Mouse (Mus musculus): ENCODE measurements around the gene 2610528J11Rik. TPM values are rescaled to one million over a fixed set of nuclear protein-coding genes. Genes with fewer than 3 reads are reported as not detected.

2610528J11Rik gene
- not detected for polyA plus RNA-seq (2012; fragmentation: generic; extraction: Trizol)

DNA sequence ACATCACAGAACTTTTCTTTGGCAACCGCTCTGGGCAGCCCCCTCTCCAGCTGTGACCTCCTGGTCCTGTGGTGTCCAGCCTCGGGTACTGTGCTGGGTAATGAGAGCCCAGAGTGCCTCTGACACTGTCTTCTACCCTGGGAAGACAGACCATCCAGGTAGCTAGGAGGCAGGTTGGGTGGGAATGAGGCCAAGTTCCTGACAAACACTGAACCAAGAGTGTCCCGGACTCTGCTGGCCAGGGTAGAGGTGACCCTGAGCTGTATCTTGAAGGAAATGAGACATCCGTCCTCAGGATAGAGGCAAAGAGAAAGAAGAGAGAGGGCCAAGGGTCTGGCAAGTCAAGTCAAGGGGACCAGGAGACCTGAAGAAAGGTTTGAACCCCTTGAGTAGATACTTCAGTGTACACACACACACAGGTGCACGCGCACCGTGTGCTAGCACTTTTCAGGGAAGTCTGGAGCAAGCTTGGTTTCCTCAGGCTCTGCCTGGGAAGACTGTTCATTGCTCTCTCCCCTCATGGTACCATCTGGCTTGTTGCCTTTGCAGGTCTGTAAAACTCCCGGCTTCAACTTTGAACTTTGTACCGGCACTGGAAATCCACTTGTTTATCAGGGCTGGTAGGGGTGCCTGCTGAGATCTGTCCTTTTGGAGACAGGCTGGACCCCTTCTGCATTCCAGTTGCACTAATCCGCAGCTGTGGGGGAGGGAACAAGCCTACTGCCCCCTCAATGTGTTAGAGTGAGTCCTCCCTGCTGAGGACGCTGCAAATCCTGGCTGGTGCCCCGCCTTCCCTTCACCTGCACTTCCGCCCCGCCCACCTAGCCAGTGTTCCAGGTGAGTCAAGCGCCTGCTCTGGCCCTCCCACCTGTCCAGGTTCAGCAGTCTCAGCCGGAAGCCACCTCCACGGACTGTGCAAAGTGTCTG, at the start of gene 2610528J11Rik:
2610528J11Rik (plus strand) TSS at position 592 of the 927 bp plus-strand sequence.
- TF ChIP-seq CEBPB (IDR thresholded peaks at IDR 0.05; ENCODE audit: insufficient read depth, poor library complexity, severe bottlenecking): no peak
- TF ChIP-seq MAX (IDR thresholded peaks at IDR 0.05; ENCODE audit: low read depth): no peak
- TF ChIP-seq SRF (IDR thresholded peaks at IDR 0.05; ENCODE audit: control insufficient read depth, insufficient read length, low read depth): no peak
- no peak for TF ChIP-seq REST (IDR thresholded peaks at IDR 0.05; ENCODE audit: insufficient read depth, insufficient read length)
- TF ChIP-seq E2F4 (IDR thresholded peaks at IDR 0.05; ENCODE audit: insufficient read depth): no peak
- TF ChIP-seq USF1 (IDR thresholded peaks at IDR 0.05; ENCODE audit: low read depth): no peak
- no peak for TF ChIP-seq POLR2A (IDR thresholded peaks at IDR 0.05; ENCODE audit: insufficient read length, low read depth)
- Histone ChIP-seq H3K27me3 (ENCODE audit: control insufficient read depth, insufficient read depth, insufficient read length) (peaks cover 60% of the 10 kb centered on the region), H3ac (ENCODE audit: control insufficient read depth, insufficient read length) (no peak within 1 kb of the TSS), H3K4me3 (no peak within 1 kb of the TSS), H3K4me2 (ENCODE audit: low read depth) (no peak within 1 kb of the TSS), H3K79me2 (ENCODE audit: control insufficient read depth, insufficient read depth) (no peaks in the 10 kb centered on the region), H3K36me3 (ENCODE audit: control insufficient read depth, insufficient read depth) (no peaks in the 10 kb centered on the region)

DNA sequence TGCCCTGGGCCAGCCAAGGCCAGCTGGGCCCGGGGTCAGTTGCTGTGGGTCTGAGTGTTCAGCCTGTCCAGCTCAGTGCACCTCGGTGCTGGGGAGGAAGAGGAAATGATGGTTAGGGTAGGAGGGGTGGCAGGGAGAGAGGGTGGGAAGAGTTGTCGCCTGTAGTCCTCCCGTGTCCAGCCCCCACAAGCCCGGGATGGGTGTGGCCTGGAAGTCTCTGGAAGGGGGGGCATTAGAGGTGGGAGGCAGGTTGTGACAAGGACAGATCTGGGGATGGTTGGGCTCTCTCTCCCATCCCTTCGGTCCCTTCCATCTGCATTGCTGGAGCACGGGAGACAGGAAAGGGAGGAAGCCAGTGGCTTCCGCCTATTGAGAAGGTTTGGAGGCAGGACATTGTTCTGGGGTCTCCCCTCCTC, 37.1 kb upstream of the 2610528J11Rik start, which contains the start of gene Tie1:
Tie1 (minus strand) TSS at position 345 of the 416 bp plus-strand sequence.
- Histone ChIP-seq H3K4me2 (ENCODE audit: low read depth) (no peak within 1 kb of the TSS), H3K4me3 (no peak within 1 kb of the TSS)
- TF ChIP-seq POLR2A (IDR thresholded peaks at IDR 0.05; ENCODE audit: insufficient read length, low read depth): no peak
- no peak for TF ChIP-seq MYOG (IDR thresholded peaks at IDR 0.05; ENCODE audit: control insufficient read depth in 1 of 3, insufficient read depth in 1 of 3, insufficient read length in 2 of 3, low read depth in 2 of 3)
- TF ChIP-seq TCF3 (IDR thresholded peaks at IDR 0.05; ENCODE audit: insufficient read length, low read depth): no peak
- TF ChIP-seq E2F4 (IDR thresholded peaks at IDR 0.05; ENCODE audit: insufficient read depth): no peak
- TF ChIP-seq TCF12 (IDR thresholded peaks at IDR 0.05; ENCODE audit: insufficient read depth, poor library complexity, severe bottlenecking): no peak
- TF ChIP-seq REST (IDR thresholded peaks at IDR 0.05; ENCODE audit: insufficient read depth, insufficient read length): no peak
- no peak for TF ChIP-seq SRF (IDR thresholded peaks at IDR 0.05; ENCODE audit: control insufficient read depth, insufficient read length, low read depth)
- TF ChIP-seq MAX (IDR thresholded peaks at IDR 0.05; ENCODE audit: low read depth): no peak

GRCm38 (mm10) chr4:118490461-118490860, 36.3 kb upstream of the 2610528J11Rik start:
- Histone ChIP-seq H3K4me2 (ENCODE audit: low read depth) (no peak overlapping the region), H3K4me3 (no peak overlapping the region), H3K79me2 (ENCODE audit: control insufficient read depth, insufficient read depth) (no peaks in the 10 kb centered on the region), H3K27me3 (ENCODE audit: control insufficient read depth, insufficient read depth, insufficient read length) (peaks cover 29% of the 10 kb centered on the region), H3K36me3 (ENCODE audit: control insufficient read depth, insufficient read depth) (no peaks in the 10 kb centered on the region), H3ac (ENCODE audit: control insufficient read depth, insufficient read length) (no peak overlapping the region)
- TF ChIP-seq TCF12 (IDR thresholded peaks at IDR 0.05; ENCODE audit: insufficient read depth, poor library complexity, severe bottlenecking) (no peak), POLR2AphosphoS2 (IDR thresholded peaks at IDR 0.05; ENCODE audit: insufficient read length, low read depth) (no peak), MYOD1 (IDR thresholded peaks at IDR 0.05; ENCODE audit: control insufficient read depth in 1 of 3, insufficient read length in 2 of 3, low read depth in 2 of 3) (no peak), REST (IDR thresholded peaks at IDR 0.05; ENCODE audit: insufficient read depth, insufficient read length) (no peak), E2F4 (IDR thresholded peaks at IDR 0.05; ENCODE audit: insufficient read depth) (no peak), USF1 (IDR thresholded peaks at IDR 0.05; ENCODE audit: low read depth) (no peak), SRF (IDR thresholded peaks at IDR 0.05; ENCODE audit: control insufficient read depth, insufficient read length, low read depth) (no peak), MYOG (IDR thresholded peaks at IDR 0.05; ENCODE audit: control insufficient read depth in 1 of 3, insufficient read depth in 1 of 3, insufficient read length in 2 of 3, low read depth in 2 of 3) (no peak), POLR2A (IDR thresholded peaks at IDR 0.05; ENCODE audit: insufficient read length, low read depth) (no peak)

More for the DNA sequence above, 37.1 kb upstream of the 2610528J11Rik start, which contains the start of gene Tie1:
- H3K79me2 ChIP-seq (ENCODE audit: control insufficient read depth, insufficient read depth): no peaks in the 10 kb centered on the region
- H3ac ChIP-seq (ENCODE audit: control insufficient read depth, insufficient read length): no peak within 1 kb of the TSS
- H3K36me3 ChIP-seq (ENCODE audit: control insufficient read depth, insufficient read depth): no peaks in the 10 kb centered on the region
- H3K27me3 ChIP-seq (ENCODE audit: control insufficient read depth, insufficient read depth, insufficient read length): peaks cover 35% of the 10 kb centered on the region

GRCm38 (mm10) chr4:118500171-118500724, 26.6 kb upstream of the 2610528J11Rik start:
- no peaks in the 10 kb centered on the region for H3K36me3 ChIP-seq (ENCODE audit: control insufficient read depth, insufficient read depth)
- H3K4me3 ChIP-seq: no peak overlapping the region
- H3K79me2 ChIP-seq (ENCODE audit: control insufficient read depth, insufficient read depth): no peaks in the 10 kb centered on the region
- peaks cover 18% of the 10 kb centered on the region for H3K27me3 ChIP-seq (ENCODE audit: control insufficient read depth, insufficient read depth, insufficient read length)
- no peak for TF ChIP-seq MAX (IDR thresholded peaks at IDR 0.05; ENCODE audit: low read depth)
- no peak for TF ChIP-seq USF1 (IDR thresholded peaks at IDR 0.05; ENCODE audit: low read depth)
- no peak for TF ChIP-seq CEBPB (IDR thresholded peaks at IDR 0.05; ENCODE audit: insufficient read depth, poor library complexity, severe bottlenecking)
- TF ChIP-seq TCF3 (IDR thresholded peaks at IDR 0.05; ENCODE audit: insufficient read length, low read depth): no peak
- no peak for TF ChIP-seq E2F4 (IDR thresholded peaks at IDR 0.05; ENCODE audit: insufficient read depth)
- no peak for TF ChIP-seq TCF12 (IDR thresholded peaks at IDR 0.05; ENCODE audit: insufficient read depth, poor library complexity, severe bottlenecking)
- TF ChIP-seq POLR2AphosphoS2 (IDR thresholded peaks at IDR 0.05; ENCODE audit: insufficient read length, low read depth): no peak
- TF ChIP-seq REST (IDR thresholded peaks at IDR 0.05; ENCODE audit: insufficient read depth, insufficient read length): no peak
- no peak for TF ChIP-seq POLR2A (IDR thresholded peaks at IDR 0.05; ENCODE audit: insufficient read length, low read depth)
- TF ChIP-seq MYOG (IDR thresholded peaks at IDR 0.05; ENCODE audit: control insufficient read depth in 1 of 3, insufficient read depth in 1 of 3, insufficient read length in 2 of 3, low read depth in 2 of 3): no peak
- TF ChIP-seq MYOD1 (IDR thresholded peaks at IDR 0.05; ENCODE audit: control insufficient read depth in 1 of 3, insufficient read length in 2 of 3, low read depth in 2 of 3): no peak
- no peak for TF ChIP-seq SRF (IDR thresholded peaks at IDR 0.05; ENCODE audit: control insufficient read depth, insufficient read length, low read depth)
- H3K4me2 ChIP-seq (ENCODE audit: low read depth): no peak overlapping the region
- no peak overlapping the region for H3ac ChIP-seq (ENCODE audit: control insufficient read depth, insufficient read length)

All from myocyte (in vitro differentiated cells).